Mouse (Mus musculus) liver, postnatal 0 days (tissue): ENCODE data around the gene Caskin2. TPM values are rescaled to one million over a fixed set of nuclear protein-coding genes. Genes with fewer than 3 reads are reported as not detected.

ENCODE experiments used
- ATAC-seq: fragments of 200-750 bp; cut with Nextera tagmentation; 2 replicates; pipeline ENCODE4 v1.8.0; 2017; ENCODE audit warnings: mild to moderate bottlenecking, moderate library complexity
- DNase-seq: peaks from one replicate; pipeline ENCODE4 v3.0.0-alpha.2; 2016
- H3K27ac ChIP-seq: fragments of 300-500 bp; sonication (generic); 2 replicates; pipeline ENCODE4 v1.5.1; 2014; ENCODE audit warnings: antibody characterized with exemption, moderate library complexity, mild to moderate bottlenecking, low read depth
- H3K27me3 ChIP-seq: fragments of 300-500 bp; sonication (generic); 2 replicates; pipeline ENCODE4 v1.6.1; 2014; ENCODE audit warnings: low read length, control low read depth, mixed read lengths; ENCODE audit not compliant: insufficient read depth
- H3K36me3 ChIP-seq: fragments of 300-500 bp; sonication (generic); replicated peaks from 2 replicates; pipeline ENCODE4 v1.6.1; 2014; ENCODE audit warnings: mild to moderate bottlenecking, control low read depth, low read length, moderate library complexity, mixed read lengths; ENCODE audit not compliant: insufficient read depth
- H3K4me1 ChIP-seq: fragments of 300-500 bp; sonication (generic); 2 replicates; pipeline ENCODE4 v1.6.1; 2014; ENCODE audit warnings: antibody characterized with exemption, mild to moderate bottlenecking, control low read depth; ENCODE audit not compliant: insufficient read depth
- H3K4me2 ChIP-seq: fragments of 300-500 bp; sonication (generic); 2 replicates; pipeline ENCODE4 v1.6.1; 2014; ENCODE audit warnings: low read depth, mild to moderate bottlenecking, low read length, moderate library complexity, mixed read lengths
- H3K4me3 ChIP-seq: fragments of 300-500 bp; sonication (generic); 2 replicates; pipeline ENCODE4 v1.5.1; 2014; ENCODE audit warnings: low read depth, low read length
- H3K9ac ChIP-seq: fragments of 300-500 bp; sonication (generic); replicated peaks from 2 replicates; pipeline ENCODE4 v1.6.1; 2014; ENCODE audit warnings: mild to moderate bottlenecking, moderate library complexity
- H3K9me3 ChIP-seq: fragments of 300-500 bp; sonication (generic); 2 replicates; pipeline ENCODE4 v1.6.1; 2016; ENCODE audit warnings: mild to moderate bottlenecking, control low read depth, low read length, mixed read lengths
- CTCF ChIP-seq: sonication (generic); IDR thresholded peaks from 2 replicates; pipeline ENCODE4 v1.5.1; 2016; ENCODE audit warnings: antibody characterized with exemption, low read depth
- EP300 ChIP-seq: IDR thresholded peaks from 2 replicates; pipeline ENCODE4 v1.6.1; 2016; ENCODE audit warnings: antibody characterized with exemption, low read depth, mild to moderate bottlenecking
- WGBS: fragments of 180-500 bp; shearing (Covaris S2); extraction: QIAGEN DNeasy Blood & Tissue Kit; methylation state at CpG from one replicate; pipeline ENCODE4 v1.1.7; 2014; ENCODE audit not compliant: insufficient replicate concordance; 5-methylcytosine and 5-hydroxymethylcytosine counted together
- polyA plus RNA-seq: library from polyadenylated mRNA; unstranded; fragments of >200 nt; fragmentation: Nextera tagmentation; extraction: Ambion mirVana; gene quantifications from 2 replicates; pipeline ENCODE4 v1.2.1, GENCODE M21; 2015

Caskin2 gene
- polyA plus RNA-seq, 1 experiment from 2014 or later = 3.3 TPM

DNA sequence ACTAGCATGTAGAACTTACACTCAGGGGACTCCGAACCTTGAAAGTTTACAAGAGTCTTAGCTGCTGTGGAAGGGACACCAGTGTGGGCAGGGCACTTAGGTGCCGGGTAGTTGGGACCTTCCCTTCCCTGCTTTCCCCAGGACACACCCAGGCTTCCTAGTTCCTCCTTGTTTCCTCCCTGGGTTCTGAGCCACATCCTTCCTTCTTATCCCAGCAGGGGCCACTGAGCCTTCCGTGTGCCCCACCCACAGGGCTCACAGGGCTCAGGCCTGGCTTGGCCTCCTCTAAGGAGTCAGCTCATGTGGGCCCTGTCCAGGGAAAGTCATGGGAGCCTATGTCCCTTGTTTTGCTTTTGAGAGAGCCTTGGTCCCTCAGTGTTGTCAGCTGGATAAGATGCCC lies 26.3 kb upstream of the Caskin2 start:
- H3K36me3 ChIP-seq = peaks cover 2% of the 10 kb centered on the region
- H3K9me3 ChIP-seq = no peaks in the 10 kb centered on the region
- no peak for TF ChIP-seq EP300
- no peak for TF ChIP-seq CTCF
- H3K4me3 ChIP-seq = no peak overlapping the region
- ATAC-seq (no peak), DNase-seq (no peak)
- H3K9ac ChIP-seq = no peak overlapping the region
- H3K4me2 ChIP-seq = no peak overlapping the region
- WGBS = 62% methylated on average over 3 of the region's 3 CpGs
- H3K27me3 ChIP-seq = no peaks in the 10 kb centered on the region
- peaks cover 32% of the 10 kb centered on the region for H3K4me1 ChIP-seq
- H3K27ac ChIP-seq = 0 out of 2 replicates have a peak overlapping the region, but pooled peaks have one; percentile 24

DNA sequence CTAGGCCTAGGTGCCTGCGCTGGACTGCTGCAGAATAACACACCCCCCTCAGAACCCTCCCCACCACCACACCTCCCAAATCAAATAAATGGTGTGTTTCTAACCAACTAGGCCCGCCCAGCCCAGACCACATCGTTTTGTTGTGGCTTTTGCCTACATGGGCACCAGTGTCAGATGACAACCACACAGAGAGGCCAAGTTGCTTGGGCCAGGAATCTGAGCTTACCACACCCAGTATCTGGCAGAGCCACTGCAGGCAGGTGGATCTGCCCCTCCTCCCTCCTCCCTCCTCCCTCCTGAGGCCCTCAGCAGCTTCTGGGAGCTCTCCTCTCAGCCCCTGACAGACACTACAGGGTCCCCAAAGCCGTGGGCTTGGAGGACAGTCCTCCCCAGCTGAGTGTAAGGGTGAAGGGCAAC lies 25.5 kb upstream of the Caskin2 start:
- Histone ChIP-seq H3K4me2 (no peak overlapping the region), H3K9ac (no peak overlapping the region), H3K27ac (no peak overlapping the region), H3K27me3 (no peaks in the 10 kb centered on the region), H3K9me3 (no peaks in the 10 kb centered on the region), H3K36me3 (no peaks in the 10 kb centered on the region; the same call in 1 of the 2 replicates), H3K4me3 (no peak overlapping the region), H3K4me1 (peaks cover 34% of the 10 kb centered on the region)
- WGBS = 32% methylated on average over 4 of the region's 4 CpGs
- DNase-seq (no peak), ATAC-seq (no peak)
- no peak for TF ChIP-seq CTCF
- no peak for TF ChIP-seq EP300

DNA sequence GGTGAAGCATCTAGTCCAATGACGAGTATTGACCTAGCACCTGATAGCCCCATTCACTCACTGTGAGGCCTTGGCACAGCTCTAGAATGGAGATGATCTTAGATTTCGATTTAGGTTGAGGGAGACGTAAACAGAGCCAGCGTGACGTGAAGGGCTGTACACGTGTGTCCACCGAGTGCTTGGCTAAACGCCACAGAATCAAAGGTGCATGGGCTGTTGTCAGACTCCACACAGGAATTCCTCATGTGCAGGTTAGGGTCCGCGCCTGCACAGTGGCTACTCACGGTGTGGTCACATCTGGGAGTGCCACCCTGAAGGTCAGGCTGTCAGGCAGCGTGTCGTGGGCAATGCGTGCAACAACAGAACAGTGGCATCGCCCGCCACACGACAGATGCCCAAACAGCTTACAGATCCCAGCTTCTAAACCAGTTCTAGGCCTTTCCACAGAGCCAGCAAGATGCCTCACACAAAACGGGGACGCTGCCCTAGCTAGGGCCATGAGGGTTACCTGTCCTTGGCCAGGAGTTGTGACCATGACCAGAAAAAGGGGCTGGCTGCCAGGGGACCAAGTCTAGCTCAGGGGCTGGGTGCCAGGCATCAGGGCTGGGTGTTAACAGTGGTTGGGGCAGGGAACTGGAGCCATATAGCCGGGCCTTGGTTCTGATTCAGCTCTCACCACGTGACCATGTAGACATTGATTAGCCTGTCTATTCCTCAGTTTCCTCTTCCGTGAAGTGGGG lies 24.3 kb upstream of the Caskin2 start:
- H3K9ac ChIP-seq = no peak overlapping the region
- H3K27ac ChIP-seq = no peak overlapping the region
- no peak overlapping the region for H3K4me3 ChIP-seq
- WGBS = 87% methylated on average over 22 of the region's 22 CpGs
- no peaks in the 10 kb centered on the region for H3K27me3 ChIP-seq
- H3K9me3 ChIP-seq = no peaks in the 10 kb centered on the region
- H3K4me1 ChIP-seq = peaks cover 36% of the 10 kb centered on the region
- no peak for DNase-seq
- ATAC-seq = no peak
- no peak overlapping the region for H3K4me2 ChIP-seq
- TF ChIP-seq EP300 (no peak), CTCF (no peak)
- H3K36me3 ChIP-seq = no peaks in the 10 kb centered on the region; the same call in 1 of the 2 replicates

DNA sequence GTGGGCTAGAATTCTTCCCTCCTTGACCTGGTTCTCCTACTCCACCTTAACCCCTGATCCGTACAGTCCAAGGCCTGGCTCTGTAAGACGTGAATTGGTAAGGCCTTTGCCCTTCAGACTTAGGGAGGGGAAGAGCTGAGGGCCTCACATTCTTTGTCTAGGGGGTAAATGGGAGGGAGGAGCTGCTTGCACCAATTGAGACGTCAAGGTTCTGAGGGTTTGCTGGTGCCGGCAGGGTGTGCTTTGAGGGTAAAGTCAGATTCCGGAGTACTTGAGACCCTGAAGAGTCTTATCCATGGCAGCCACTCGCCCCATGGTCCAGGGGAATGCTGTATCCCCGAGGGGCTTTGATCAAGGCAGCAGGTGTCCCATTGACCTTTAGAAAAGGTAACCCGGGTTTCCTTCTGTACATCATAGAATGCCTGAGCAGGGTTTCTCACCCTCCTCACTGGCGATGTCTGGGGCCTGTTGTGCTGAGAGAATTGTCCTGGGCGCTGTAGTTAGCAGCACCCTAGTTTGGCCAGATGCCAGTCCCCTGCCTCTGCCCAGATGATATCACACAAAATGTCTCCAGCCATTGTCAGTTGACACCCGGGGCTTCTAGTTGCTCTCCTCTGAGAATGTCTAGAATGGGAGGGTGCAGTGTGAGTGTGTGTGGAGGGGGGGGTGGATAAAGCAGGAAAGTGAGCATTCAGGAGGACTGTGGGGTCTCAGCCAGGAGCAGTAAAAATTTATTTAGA lies 23.4 kb upstream of the Caskin2 start:
- ATAC-seq (no peak), DNase-seq (no peak)
- H3K36me3 ChIP-seq = no peaks in the 10 kb centered on the region; the same call in 1 of the 2 replicates
- TF ChIP-seq EP300 (no peak), CTCF (no peak)
- no peak overlapping the region for H3K9ac ChIP-seq
- no peak overlapping the region for H3K4me2 ChIP-seq
- H3K9me3 ChIP-seq = no peaks in the 10 kb centered on the region
- WGBS = 62% methylated on average over 11 of the region's 11 CpGs
- H3K27me3 ChIP-seq = no peaks in the 10 kb centered on the region
- H3K27ac ChIP-seq = no peak overlapping the region
- no peak overlapping the region for H3K4me3 ChIP-seq
- H3K4me1 ChIP-seq = peaks cover 30% of the 10 kb centered on the region

DNA sequence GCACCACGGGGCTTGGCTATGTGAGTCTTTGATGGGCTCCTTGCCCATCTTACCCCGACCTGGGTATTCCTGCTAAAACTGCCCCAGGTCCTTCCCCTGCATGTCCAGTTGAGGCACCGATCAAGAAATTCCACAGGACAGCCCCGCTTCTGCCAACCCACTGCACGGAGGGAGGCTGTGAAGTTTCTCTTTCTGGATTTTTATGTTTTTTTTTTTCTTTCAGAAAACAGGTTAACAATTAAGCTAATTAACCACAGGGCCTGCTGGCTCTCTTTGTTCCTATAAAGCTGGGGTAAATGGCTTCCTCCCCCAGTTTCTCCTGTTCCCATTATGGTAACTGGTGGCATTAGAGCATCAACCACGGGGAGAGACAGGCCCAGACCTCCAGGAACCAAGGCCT lies 20.6 kb upstream of the Caskin2 start:
- WGBS = 79% methylated on average over 6 of the region's 6 CpGs
- no peak for ATAC-seq
- peaks cover 36% of the 10 kb centered on the region for H3K4me1 ChIP-seq
- no peak overlapping the region for H3K4me2 ChIP-seq
- no peak for TF ChIP-seq EP300
- TF ChIP-seq CTCF = no peak
- no peak overlapping the region for H3K9ac ChIP-seq
- no peak for DNase-seq
- no peaks in the 10 kb centered on the region; the same call in 1 of the 2 replicates for H3K36me3 ChIP-seq
- H3K4me3 ChIP-seq = no peak overlapping the region
- no peaks in the 10 kb centered on the region for H3K27me3 ChIP-seq
- H3K9me3 ChIP-seq = no peaks in the 10 kb centered on the region
- H3K27ac ChIP-seq = peak overlapping the region; percentile 97; the same call in 1 of the 2 replicates

DNA sequence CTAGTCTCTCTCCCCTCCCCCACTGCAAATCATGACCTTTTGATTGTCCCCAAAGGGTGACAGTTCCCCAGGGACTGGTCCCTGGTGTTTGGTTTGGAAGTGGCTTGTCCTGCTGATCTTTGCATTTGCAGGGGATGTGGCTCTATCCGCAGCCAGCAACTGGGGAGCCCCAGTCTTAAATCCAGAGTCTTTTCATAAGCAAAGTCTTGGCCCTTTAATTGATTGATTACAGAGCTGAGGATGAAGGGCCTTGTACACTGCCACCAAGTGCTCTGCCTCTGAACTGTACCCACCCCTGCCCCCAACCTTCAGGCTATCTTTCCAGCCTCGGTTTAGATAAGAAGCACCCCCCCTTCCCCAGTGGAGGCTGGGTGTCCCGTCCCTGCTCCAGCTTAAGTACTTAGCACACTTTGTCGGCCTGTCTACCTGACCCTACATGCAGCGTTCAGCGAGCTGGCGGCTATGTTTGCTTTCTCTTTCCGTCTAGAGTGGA lies 19.6 kb upstream of the Caskin2 start:
- ATAC-seq (peak; percentile 29), DNase-seq (no peak)
- Histone ChIP-seq H3K9me3 (no peaks in the 10 kb centered on the region), H3K27ac (peak overlapping the region; percentile 97), H3K4me2 (peak overlapping the region; percentile 65), H3K36me3 (no peaks in the 10 kb centered on the region; the same call in 1 of the 2 replicates), H3K27me3 (no peaks in the 10 kb centered on the region), H3K4me1 (peaks cover 33% of the 10 kb centered on the region), H3K4me3 (no peak overlapping the region), H3K9ac (peak overlapping the region; percentile 39)
- WGBS = 31% methylated on average over 8 of the region's 8 CpGs
- no peak for TF ChIP-seq EP300
- TF ChIP-seq CTCF = no peak
